Mouse (Mus musculus) bone marrow macrophage, adult 2 months (primary cell): ENCODE measurements around the gene Mcoln2. TPM values are rescaled to one million over a fixed set of nuclear protein-coding genes. Genes with fewer than 3 reads are reported as not detected.
A peak's percentile ranks its signal among the peaks of the same experiment; 100 is the strongest.

ENCODE experiments used
- H3K27ac ChIP-seq: 2 replicates; pipeline ENCODE4 v1.5.1; 2012; ENCODE audit warnings: low read depth, low read length; ENCODE audit not compliant: insufficient read depth
- H3K4me1 ChIP-seq: 2 replicates; pipeline ENCODE4 v1.6.1; 2012; ENCODE audit warnings: low read length; ENCODE audit not compliant: control insufficient read depth, insufficient read depth
- H3K4me3 ChIP-seq: 2 replicates; pipeline ENCODE4 v1.5.1; 2012; ENCODE audit warnings: mild to moderate bottlenecking, low read length, moderate library complexity; ENCODE audit not compliant: insufficient read depth
- CTCF ChIP-seq: IDR thresholded peaks from 2 replicates; pipeline ENCODE4 v1.5.1; 2012; ENCODE audit warnings: low read depth, mild to moderate bottlenecking, low read length, moderate library complexity
- POLR2A ChIP-seq: IDR thresholded peaks from 2 replicates; pipeline ENCODE4 v1.6.1; 2012; ENCODE audit warnings: mild to moderate bottlenecking, low read depth, low read length, borderline replicate concordance
- polyA plus RNA-seq: library from polyadenylated mRNA; stranded (reverse); fragments of >200 nt; gene quantifications from 2 replicates; pipeline ENCODE4 v1.2.4, GENCODE M21; 2012; ENCODE audit not compliant: missing spikeins, insufficient read depth, insufficient read length

Gene Mcoln2
- polyA plus RNA-seq, 1 experiment = 35.3 TPM

DNA sequence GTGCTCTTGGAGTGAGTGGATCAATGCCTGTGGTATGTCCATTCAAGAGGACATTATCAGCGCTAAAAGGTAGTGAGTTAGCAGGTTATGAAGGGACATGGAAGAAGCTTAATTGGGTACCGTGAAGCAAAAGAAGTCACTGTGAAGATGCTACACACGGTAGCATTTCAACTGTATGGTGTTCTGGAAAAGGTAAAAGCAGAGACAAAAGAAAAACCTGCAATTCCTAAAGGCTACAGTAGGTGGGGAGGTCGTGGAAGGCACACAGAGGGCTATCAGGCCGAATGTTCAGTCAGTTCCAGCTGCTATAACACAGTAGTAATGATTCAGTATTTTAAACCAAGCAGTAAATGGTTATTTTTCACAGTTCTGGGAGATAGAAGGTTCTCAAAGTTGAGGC lies 4.1 kb upstream of the Mcoln2 start:
- H3K27ac ChIP-seq = no peak overlapping the region
- no peak overlapping the region for H3K4me3 ChIP-seq
- TF ChIP-seq POLR2A (no peak), CTCF (no peak)
- H3K4me1 ChIP-seq = peaks cover 21% of the 10 kb centered on the region

DNA sequence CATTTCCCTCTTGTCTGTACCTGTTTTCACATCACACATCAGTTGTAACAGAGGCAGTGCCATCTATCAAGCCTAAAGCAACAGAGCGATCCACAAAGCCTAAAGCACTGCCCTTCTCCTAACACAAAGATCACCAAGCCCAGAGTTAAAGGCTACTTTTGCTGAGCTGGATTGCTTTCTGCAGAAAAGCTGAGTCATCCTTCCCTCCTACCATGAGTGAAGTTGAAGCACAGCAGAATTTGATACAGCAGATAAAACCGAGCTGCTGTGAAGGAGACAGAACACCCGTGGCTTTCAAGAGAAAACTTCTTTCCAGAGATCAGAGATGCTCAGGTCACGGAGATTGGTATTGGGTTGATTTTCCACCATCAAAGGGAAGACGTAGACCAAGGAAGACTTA lies 3.5 kb upstream of the Mcoln2 start:
- TF ChIP-seq CTCF (no peak), POLR2A (no peak)
- Histone ChIP-seq H3K4me3 (no peak overlapping the region), H3K27ac (no peak overlapping the region), H3K4me1 (peaks cover 21% of the 10 kb centered on the region)

DNA sequence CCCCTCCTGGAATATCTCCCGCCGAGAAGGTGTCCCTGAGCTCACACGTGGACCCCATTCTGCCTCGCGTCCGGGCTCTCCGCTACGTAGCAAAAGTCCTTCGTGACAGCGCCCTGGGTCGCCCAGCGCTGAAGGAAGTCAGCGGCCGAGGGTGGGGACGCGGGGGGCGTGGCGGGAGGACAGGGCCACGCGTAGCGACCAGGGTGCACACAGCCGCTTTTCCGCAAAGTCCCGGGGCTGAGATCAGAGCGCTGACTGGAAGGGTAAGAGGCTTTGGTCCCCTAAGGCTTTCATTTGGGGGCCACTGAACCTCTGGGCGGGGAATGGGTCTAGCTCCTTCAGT lies 396 bp downstream of the Mcoln2 start:
- no peak for TF ChIP-seq CTCF
- no peak for TF ChIP-seq POLR2A
- peak overlapping the region; percentile 88 for H3K27ac ChIP-seq

DNA sequence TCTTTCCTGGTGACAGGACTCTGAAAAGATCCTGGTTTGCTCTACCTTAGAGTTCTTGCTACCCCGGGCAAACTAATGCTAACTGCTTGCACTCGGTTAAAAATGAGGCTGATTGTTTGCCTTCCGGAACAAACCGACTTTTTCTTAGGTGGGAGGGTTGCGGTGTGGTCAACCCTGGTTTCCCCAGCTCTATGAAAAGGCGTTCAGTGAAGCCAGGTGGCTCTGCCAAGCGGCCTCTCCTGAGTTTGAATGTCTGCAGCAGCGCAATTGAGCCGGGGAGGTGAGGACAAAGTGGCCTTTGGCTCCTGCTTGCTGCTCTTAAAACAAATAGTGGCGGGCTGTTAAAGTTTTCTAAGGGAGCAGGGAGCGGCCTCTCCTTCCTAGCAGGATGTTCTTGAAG lies 927 bp downstream of the Mcoln2 start:
- peak overlapping the region; percentile 88 for H3K27ac ChIP-seq

More for the DNA sequence above, 396 bp downstream of the Mcoln2 start:
- Histone ChIP-seq H3K4me3 (peak overlapping the region; percentile 94), H3K4me1 (peaks cover 50% of the 10 kb centered on the region)

DNA sequence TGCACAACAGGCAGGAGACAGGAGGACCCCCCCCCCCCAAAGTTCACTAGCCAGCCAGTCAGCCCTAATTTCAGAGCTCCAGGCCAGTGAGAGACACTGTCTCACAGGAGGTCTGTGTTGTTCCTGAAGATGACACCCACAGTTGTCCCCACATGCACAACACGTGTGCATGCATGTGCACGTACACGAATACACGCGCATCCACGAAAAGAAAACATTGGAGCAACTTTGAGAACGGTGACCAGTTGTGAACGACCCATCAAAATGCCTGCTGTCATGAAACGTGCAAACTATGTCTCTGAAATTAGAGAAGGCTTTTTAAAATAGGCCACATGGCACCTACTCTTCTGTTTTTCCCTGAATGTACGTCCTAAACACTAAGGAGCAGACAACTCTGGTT lies 1.7 kb downstream of the Mcoln2 start:
- no peak overlapping the region for H3K27ac ChIP-seq
- peak overlapping the region; percentile 94 for H3K4me3 ChIP-seq
- no peak for TF ChIP-seq POLR2A
- no peak for TF ChIP-seq CTCF
- peaks cover 46% of the 10 kb centered on the region for H3K4me1 ChIP-seq

More for the DNA sequence above, 927 bp downstream of the Mcoln2 start:
- Histone ChIP-seq H3K4me3 (peak overlapping the region; percentile 94), H3K4me1 (peaks cover 49% of the 10 kb centered on the region)
- no peak for TF ChIP-seq CTCF
- TF ChIP-seq POLR2A = no peak

DNA sequence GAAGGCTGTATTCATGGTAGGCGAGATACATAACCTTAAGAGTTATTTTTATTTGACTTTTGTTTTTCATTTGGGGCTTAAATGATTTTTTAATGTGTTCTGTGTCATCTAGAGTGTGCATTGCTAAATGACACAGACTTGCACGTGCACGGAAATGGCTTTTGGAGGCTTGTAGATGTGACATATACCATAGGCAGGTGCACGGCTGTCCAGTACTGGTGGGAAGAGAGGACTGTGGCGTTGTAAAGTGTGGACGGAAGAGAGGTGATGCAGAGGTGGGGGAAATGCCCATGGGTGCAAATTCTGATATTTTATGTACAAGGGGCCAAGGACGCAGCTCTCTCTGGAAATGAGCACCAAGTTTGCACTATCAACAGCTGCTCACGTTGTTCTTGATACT lies 2.1 kb downstream of the Mcoln2 start:
- Histone ChIP-seq H3K4me3 (peak overlapping the region; percentile 29), H3K27ac (no peak overlapping the region), H3K4me1 (peaks cover 48% of the 10 kb centered on the region)
- TF ChIP-seq CTCF (no peak), POLR2A (no peak)

DNA sequence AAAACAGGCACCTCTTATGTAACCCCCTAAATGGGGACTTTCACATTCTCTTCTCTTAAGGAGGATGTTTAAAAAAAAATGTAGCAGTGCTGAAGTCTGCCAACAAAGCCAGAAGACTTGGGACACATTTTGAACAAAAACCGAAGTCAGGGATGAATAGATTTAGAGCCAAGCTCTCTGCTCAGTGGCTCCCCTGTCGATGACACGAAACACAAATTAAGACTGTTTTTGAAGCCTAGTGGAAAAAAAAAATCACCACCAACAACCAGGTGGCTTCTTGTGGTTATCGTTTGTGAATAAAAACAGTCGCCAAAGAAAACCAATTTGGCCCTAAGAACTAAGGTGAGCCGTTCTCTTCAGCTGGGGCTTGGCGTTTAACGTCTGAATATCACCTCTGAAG lies 2.7 kb downstream of the Mcoln2 start:
- H3K4me1 ChIP-seq = peaks cover 52% of the 10 kb centered on the region
- no peak for TF ChIP-seq CTCF
- no peak for TF ChIP-seq POLR2A
- H3K27ac ChIP-seq = peak overlapping the region; percentile 19; the same call in 1 of the 2 replicates
- peak overlapping the region; percentile 29; the same call in 1 of the 2 replicates for H3K4me3 ChIP-seq

DNA sequence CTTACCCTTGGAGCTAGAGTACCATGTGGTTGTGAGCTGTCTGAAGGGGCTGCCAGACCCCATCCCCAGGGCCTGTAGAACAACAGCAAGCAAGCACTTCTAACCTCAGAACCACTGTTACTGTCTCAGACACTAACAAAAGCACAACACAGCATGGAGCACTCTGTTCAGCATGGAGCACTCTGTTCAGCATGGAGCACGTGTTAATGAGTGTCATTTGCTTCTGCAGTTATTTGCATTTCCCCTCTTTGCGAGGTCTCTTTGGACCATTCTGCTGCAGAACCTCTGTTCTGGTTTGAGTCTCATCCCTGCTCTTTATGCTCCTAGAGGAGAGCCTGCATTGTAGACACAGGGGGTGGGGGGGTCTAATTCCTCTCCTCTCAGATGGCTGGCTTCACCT lies 3.3 kb downstream of the Mcoln2 start:
- TF ChIP-seq CTCF = no peak
- TF ChIP-seq POLR2A = no peak
- no peak overlapping the region for H3K4me3 ChIP-seq
- H3K4me1 ChIP-seq = peaks cover 55% of the 10 kb centered on the region
- H3K27ac ChIP-seq = peak overlapping the region; percentile 89

DNA sequence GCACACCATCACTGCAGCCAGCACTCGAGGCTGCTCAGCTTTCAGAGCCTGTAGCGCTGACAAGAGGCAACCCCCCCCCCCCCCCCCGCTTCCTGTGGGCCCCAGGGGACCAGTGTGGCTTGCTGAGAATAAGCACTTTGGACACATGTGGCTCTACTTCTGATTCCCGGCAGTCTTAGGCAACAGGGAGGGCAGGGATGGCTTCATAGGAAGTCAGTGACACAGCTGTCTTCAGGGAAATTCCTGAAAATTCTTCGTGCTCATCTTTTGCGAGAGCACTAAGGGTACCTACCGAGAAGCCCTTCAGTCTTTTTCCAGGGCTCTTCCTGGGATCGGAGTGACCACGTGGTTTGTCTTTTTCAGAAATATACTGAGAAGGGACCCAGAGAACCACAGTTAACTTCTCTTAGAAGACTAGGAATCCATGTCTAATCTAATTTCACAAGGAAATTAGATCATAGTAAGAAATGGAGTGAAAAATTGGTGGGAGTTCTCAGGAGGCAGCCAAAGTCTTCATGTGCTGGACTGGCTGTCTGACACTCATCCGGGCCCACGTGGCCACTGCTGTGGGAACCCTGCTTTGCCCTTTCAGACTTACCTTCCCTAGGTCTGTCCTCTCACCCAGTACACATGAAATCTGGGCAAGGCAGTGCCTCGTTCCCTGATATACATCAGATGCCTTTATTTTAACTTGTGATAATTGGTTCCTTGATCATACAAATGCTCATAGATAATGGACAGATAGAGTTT lies 4.4 kb downstream of the Mcoln2 start:
- Histone ChIP-seq H3K27ac (peak overlapping the region; percentile 89), H3K4me1 (peaks cover 58% of the 10 kb centered on the region), H3K4me3 (peak overlapping the region; percentile 40)
- no peak; the same call in 1 of the 2 replicates for TF ChIP-seq POLR2A
- no peak for TF ChIP-seq CTCF

DNA sequence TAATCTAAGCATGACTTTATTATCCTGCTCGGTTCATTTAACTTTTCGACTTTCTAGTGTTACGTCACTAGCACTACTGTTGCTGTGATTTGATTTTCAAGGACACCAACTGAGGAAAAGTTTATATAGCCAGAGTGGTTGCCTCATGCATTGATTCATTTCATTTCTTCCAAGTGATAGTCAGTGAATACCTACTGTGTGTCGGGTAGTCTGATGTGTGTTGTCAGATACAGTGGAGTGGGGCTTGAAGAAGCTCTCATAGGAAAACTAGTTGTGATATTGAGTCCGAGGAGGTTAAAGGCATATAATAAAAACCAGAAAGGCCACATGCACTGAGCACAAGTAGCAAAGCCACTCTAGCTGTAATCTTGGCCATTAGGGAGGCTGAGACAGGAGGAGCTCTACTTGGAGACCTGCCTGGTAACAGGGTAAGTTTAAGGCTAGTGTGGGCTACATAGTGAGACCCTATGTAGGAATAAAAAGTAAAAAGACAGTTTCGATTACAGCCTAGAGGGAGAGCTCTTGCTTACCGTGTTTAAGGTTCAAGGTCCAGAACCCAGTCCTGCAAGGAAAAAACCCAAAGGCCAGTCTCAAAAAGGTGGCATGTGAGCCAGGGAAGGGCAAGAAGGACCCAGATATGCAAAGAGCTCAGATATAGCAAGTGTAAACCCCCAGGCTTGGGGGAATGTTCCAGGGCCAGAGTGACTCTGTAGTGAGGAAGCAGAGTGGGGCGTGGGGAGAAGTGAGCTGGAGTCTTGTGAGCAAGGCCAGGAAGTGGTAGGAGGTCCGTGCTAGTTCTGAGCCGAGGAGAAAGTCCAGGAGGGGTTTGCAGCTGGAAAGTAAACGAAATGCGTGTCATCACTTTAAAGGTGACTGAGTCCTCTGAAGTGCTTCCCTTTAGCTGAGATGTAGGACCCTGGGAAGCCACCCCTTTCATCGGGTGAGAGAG lies 6.3 kb downstream of the Mcoln2 start:
- H3K27ac ChIP-seq = peak overlapping the region; percentile 97
- no peak for TF ChIP-seq POLR2A
- no peak for TF ChIP-seq CTCF
- H3K4me3 ChIP-seq = peak overlapping the region; percentile 52
- H3K4me1 ChIP-seq = peaks cover 62% of the 10 kb centered on the region
